Mouse (Mus musculus): ENCODE data around the gene Atad3a.
A peak's percentile ranks its signal among the peaks of the same experiment; 100 is the strongest.

Atad3a gene

DNA sequence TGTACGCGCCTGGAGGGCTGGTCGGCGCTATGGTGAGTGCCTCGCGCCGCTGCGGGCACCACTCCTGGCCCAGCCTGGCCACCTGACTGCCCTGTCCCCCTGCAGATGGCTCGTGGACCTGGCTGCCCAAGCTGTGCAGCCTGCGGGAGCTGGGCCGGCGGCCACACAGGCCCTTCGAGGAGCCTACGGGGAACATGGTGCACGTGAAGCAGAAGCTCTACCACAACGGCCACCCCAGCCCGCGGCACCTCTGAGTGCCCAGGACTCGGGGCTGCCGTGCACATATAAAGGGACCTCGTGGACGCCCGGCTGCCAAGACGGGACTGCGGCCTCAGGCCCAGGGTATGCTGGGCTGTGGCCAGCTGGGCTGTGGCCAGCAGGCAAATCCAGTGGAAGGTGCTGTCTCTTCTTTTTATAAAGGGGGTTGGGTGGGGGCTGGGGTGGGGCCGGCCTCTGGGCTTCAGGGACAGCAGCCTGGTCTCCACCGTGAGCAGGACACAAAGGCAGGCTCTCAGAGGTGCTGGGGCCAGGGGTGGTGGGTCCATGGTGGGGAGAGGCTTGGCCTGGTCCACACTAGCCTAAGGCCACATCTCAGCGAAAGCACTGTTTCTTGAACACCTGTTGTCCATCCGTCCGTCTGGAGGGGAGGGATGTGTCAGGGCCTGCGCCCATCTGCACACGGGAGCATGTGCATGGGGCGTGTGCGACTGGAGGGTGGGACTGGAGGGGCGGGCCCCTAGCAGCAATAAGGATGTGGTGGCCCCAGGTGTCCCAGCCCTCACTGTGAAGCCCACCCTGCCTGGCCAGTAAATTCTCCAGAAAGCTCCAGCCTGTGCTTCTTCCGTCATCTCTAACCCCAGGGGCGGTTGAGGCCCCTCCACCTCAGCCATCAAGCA is 20.9 kb downstream of the Atad3a start:
- no peak for DNase-seq (ENCODE audit: low read depth, low spot score)

DNA sequence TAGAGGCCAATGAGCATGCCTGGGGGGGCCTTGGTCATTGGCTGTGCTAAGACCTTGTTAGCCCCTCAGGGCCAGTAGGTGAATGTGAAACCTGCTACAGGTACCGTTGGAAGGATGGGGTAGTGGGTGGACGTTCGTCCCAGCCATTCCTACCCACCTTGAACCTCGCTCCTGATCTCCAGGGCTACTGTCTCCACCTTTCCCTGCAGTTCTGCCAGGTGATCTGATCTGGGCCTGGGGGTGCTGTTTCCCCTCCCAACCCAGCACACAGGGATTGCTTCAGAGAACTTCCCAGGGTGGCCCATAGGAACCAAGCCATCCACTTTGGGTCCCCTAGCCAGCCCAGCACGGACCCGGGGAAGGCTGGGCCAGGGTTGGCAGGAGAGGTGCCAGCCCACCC is 21.7 kb downstream of the Atad3a start:
- no peak for DNase-seq (ENCODE audit: low read depth, low spot score)

GRCm38 (mm10) chr4:155738262-155738661 is 22.6 kb downstream of the Atad3a start:
- DNase-seq (ENCODE audit: low read depth, low spot score), result no peak

GRCm38 (mm10) chr4:155736421-155736820 is 24.5 kb downstream of the Atad3a start:
- DNase-seq (ENCODE audit: low read depth, low spot score), result no peak

DNA sequence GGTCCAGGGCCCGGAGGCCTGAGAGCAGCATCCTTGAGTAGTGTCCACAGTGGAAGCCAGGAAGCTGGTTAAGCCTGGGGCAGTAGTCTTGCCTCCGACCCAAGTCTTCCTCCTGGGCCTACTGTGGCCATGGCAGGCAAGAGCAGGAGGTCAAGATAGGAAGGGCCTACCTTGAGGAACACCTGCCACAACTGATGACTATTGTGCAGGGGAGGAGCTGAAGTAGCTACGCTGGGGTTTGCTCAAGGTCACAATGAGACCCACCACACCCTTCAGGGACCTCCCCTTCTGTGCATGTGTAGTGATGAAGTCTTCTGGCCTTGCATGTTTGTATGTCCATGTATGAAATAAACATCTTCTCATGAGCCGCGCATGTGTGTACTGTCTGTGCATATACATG is 25.1 kb downstream of the Atad3a start:
- no peak for DNase-seq (ENCODE audit: low read depth, low spot score)

DNA sequence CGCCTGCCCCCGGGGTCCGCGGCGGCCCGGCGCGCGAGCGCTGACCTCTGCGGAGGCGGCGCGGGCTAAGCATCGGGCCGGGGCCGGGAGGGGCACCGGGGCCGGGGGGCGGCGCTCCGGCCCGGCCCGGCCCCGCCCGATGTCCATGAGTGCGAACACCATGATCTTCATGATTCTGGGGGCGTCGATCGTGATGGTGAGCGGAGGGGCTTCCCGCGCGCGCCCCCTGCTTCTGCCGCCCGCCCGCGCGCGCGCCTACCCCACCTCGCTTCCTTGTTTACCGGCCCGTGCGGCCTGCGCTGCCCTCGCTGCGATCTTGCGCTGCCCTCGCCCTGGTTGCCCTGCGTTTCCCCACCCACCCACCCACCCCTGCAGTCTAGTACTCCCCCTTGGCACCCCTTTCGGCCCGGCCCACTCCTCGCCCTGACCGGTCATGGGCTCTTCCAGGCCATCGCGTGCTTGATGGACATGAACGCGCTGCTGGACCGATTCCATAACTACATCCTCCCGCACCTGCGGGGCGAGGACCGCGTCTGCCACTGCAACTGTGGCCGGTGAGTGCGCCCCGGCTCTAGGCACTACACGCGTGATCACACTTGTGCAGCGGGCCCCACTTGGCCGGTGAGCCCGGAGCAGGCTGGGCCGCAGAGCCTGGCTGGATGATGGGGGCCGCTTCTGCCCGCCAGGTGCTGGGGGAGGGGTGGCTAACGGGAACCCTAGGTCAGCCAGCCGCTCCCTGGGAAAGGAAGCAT is 25.8 kb downstream of the Atad3a start:
- DNase-seq (ENCODE audit: low read depth, low spot score), result peak; percentile 70

- DNase-seq (ENCODE audit: low read depth, low spot score), result peak; percentile 92
These were observed 26.4 kb downstream of the Atad3a start, which contains the start of gene Tmem240 for GRCm38 (mm10) chr4:155734350-155734941. Gene Tmem240, plus strand, starts transcription at chr4:155734800.

GRCm38 (mm10) chr4:155733267-155733666 is 27.6 kb downstream of the Atad3a start:
- no peak for DNase-seq (ENCODE audit: low read depth, low spot score)

- no peak for DNase-seq (ENCODE audit: low read depth, low spot score)
These were observed 32.9 kb downstream of the Atad3a start for GRCm38 (mm10) chr4:155727993-155728392.

DNA sequence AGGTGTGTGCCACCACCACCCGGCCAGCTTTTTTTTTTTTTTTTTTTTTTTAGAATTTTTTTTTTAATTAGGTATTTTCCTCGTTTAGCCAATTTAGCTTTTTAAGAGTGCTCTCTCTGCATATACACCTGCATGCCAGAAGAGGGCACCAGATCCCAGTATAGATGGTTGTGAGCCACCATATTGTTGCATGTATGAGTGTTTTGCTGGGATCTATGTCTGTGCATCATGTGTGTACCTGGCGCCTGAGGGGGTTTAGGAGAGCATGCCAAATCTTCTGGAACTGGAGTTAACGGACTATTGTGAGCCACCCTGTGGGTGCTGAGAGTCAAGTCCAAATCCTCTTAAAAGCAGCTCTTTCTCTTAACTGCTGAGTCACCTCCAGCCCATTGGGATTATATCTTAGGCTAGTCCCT is 39.2 kb downstream of the Atad3a start:
- DNase-seq (ENCODE audit: low read depth, low spot score), result peak; percentile 63

- no peak for DNase-seq (ENCODE audit: low read depth, low spot score)
These were observed 50.2 kb downstream of the Atad3a start for GRCm38 (mm10) chr4:155710521-155711252.

DNA sequence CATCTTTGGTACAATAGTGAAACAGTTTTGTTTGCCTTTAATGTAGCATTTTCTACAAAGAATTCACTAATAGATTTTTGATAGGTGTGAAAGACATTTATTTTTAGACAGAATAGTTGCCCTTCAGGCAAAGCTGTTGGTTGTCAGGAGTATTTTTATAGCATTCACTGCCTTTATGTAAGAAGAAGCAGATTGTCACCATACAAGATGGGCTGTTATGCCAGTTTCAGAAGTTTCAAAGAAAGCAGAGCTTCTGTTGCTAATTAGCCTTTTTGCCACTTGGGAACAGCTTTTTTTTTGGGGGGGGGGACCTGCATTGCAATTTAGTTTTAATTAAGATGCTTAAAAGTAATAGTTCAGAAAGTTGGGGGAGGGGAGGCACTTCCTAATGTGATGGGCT is 51.9 kb downstream of the Atad3a start:
- DNase-seq (ENCODE audit: low read depth, low spot score), result no peak

- DNase-seq (ENCODE audit: low read depth, low spot score), result no peak
These were observed 52.3 kb downstream of the Atad3a start for GRCm38 (mm10) chr4:155708582-155708981.

- DNase-seq (ENCODE audit: low read depth, low spot score), result peak; percentile 65
These were observed 55.3 kb downstream of the Atad3a start for GRCm38 (mm10) chr4:155705592-155705929.

DNA sequence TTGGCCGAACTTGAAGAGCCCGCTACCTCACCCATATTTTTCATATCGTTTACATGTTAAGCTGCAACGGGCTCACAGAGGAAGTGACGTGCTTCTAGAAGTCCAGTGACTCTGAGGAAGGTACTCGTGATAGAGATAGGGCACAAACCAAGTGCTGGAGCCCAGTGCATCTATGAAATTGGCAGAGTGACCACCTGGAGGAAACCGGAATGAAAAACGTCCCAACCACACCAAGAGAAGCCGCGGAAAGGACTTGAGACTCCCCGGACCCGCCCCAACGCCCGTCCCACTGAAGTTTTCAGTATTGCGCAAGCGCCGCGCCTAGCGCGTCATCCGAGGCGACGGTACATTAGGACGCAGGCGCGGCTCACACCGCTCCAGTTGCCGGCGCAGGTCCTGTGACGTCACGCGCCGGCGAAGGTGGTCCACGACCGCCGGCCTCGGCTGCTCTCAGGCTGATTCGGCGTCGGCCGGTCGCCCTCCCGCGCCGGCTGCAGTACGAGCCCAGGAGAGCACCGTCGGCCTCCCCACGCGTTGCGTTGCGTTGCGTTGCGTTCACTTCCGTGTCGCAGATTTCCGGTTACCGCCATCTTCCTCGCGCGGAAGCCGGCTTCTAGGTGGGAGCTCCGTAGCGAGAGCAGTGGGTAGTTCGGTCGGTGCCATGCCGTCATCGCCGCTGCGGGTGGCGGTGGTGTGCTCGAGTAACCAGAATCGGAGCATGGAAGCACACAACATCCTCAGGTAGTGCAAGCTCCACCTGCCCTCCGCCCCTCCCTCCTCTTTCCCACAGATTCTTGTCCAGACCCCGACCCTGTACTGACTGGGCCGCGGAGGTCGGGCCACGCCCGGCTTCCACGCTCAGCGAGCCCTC is 55.9 kb downstream of the Atad3a start, which contains the start of gene Ssu72:
Gene Ssu72 (plus strand): TSS at position 80 of the 871 bp plus-strand sequence.
- DNase-seq (ENCODE audit: low read depth, low spot score), result peak; percentile 97

DNA sequence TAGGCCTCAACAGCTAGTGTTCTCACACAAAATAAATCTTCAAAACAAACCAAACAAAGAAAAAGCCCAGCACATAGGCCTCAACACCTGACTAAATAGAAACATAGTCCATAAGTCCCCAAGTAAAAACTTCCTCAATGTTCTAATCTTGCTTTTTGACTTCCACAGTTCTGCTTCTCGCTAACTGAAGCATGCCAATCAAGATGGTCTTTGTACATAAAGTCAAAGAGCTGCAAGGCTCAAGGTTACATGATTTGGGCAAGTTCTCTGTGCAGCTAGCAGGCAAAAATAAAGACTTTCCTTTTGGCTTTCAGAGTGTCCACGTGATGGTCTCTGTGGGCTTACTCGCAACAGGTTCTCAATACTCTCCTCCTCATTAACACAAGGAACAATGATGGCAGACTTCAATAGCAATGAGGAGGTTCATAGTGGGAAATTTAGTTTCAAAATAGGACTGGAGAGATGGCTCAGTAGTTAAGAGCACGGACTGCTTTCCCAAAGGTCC is 57.4 kb downstream of the Atad3a start:
- DNase-seq (ENCODE audit: low read depth, low spot score), result no peak

GRCm38 (mm10) chr4:155700425-155700824 is 60.5 kb downstream of the Atad3a start:
- peak; percentile 65 for DNase-seq (ENCODE audit: low read depth, low spot score)

DNA sequence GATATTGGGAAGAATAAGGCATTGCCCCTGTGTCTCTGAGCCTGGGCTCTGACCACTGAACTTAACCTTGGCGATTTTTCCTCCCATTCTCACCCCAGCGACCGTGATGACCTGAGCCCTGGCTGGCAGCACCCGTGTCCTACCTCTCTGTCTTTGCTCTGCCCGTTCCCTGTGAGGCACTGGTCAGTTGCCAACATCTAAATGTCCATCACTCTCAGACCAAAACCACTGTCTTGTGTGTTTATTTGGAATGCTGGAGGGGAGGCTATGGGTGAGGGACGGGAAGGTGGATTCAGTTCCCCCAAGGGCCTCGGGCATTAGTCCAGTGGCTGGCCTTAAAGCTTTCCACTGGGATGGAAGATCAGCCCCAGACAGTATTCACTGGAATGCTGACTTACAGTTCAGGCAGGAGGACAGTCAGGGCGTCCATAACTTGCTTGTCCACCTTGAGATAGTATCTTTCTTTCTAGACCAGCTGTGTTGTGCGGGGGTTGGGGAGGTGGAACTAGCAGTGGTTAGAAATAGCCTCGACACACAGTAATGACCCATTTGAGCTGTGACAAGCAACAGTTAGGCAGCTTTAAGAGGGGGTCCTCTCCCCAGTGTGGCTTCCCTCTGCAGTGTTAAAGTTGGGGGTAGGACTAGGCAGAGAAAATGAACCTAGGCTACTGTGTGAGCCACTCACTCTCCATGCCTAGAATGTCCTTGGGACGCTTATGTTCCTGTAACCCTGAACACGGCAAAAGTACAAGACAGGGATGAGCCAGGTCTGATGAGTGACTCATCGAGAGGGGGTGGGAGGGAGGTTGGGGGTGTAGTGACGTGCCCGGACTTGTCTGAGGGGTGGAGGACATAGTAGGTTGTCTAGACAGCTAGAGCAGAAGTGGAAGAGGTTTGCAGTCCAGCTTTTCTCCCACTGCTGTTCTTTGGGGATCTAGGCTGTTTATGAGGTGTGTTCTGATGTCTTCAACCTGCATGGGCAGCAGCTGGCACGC is 64.3 kb downstream of the Atad3a start:
- DNase-seq (ENCODE audit: low read depth, low spot score), result no peak

GRCm38 (mm10) chr4:155695531-155696062 is 65.3 kb downstream of the Atad3a start:
- no peak for DNase-seq (ENCODE audit: low read depth, low spot score)
